Mouse (Mus musculus): ENCODE data around the gene Atg9a.

DNA sequence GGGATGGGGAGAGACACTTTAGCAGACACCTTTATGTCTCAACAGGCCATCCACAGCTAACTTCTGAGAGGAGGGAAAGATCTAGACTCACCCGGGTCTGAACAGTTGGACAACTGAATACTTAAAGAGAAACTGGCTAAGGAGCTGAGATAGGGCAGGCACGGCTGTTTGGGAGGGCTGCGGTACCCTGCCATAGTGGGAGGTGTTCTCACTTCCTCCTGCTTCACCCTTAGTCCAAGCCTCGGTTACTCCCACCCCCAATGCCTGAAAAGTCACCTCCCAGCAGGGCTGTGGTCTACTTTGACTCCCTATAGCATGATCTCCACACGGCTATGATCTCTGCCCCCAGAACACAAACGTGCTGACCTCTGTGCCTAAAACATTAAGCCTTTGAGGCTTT, 31.5 kb upstream of the Atg9a start:
- TF ChIP-seq CTCF (IDR thresholded peaks at IDR 0.05; ENCODE audit: borderline replicate concordance, extremely low read depth, insufficient read depth, insufficient read length) = no peak
- no peak for TF ChIP-seq POLR2A (IDR thresholded peaks at IDR 0.05; ENCODE audit: borderline replicate concordance, extremely low read depth, insufficient read depth, insufficient read length, poor library complexity, severe bottlenecking)

Measured in brain, embryonic 14.5 days (tissue).